Comparison of ENCODE assay signal across 9 mouse cellular contexts in the genomic region with DNA sequence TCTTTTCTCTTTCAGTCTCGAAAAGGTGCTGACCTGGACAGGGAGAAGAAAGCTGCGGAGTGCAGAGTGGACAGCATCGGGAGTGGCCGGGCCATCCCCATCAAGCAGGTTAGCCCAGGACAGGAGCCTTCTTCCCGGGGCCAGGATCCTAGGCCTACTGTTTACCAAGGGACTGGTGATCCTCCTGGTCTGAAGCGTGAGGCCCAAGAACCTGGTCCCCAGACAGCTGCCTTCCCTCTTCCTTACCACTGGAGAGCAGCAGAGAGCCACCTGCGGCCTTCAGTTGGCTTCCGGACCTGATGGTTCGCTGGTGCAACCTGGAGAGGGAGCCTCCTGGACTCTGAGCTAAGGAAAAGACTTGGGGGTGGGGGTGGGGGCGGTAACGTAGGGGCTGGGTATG. TPM values are rescaled to one million over a fixed set of nuclear protein-coding genes. Genes with fewer than 3 reads are reported as not detected.
DNase-seq lines count a peak whose midpoint lies in the region; ATAC-seq and TF ChIP-seq lines count a peak whose summit lies in the region.
"Had no signal": no experiment of that assay in that cellular context is flagged by ENCODE, and none has a peak within 500 bp of the region (broad histone marks: within the 10 kb centered on the region; RNA-seq: fewer than 3 reads in every experiment).

No protein-coding gene starts in this region.

- no peak overlapping the region for H3K4me2 ChIP-seq in heart, postnatal 0 days (ENCODE audit: low read depth, low read length)
- H3K4me2 ChIP-seq in lung, embryonic 15.5 days = no peak overlapping the region

- H3K4me1 ChIP-seq in ES-E14 (ENCODE audit: control insufficient read depth in 2 of 2, insufficient read depth in 2 of 2, low read length in 2 of 2, poor library complexity in 1 of 2) = peaks cover 13 to 39% of the 10 kb centered on the region in 2 experiments; a peak in 3 of 4 replicates
- peaks cover 63% of the 10 kb centered on the region for H3K4me1 ChIP-seq in embryonic facial prominence, embryonic 10.5 days
- H3K4me1 ChIP-seq in heart, postnatal 0 days (ENCODE audit: control insufficient read depth, insufficient read depth) = no peaks in the 10 kb centered on the region
- H3K4me1 ChIP-seq in lung, embryonic 15.5 days = peaks cover 17% of the 10 kb centered on the region

- peak; percentile 90 for TF ChIP-seq CTCF in heart, postnatal 0 days (IDR thresholded peaks at IDR 0.05; ENCODE audit: low read depth)

- WGBS in embryonic facial prominence, embryonic 10.5 days = 24% methylated on average over 11 of the region's 11 CpGs
- WGBS in heart, postnatal 0 days = 41% methylated on average over 11 of the region's 11 CpGs
- WGBS in lung, embryonic 15.5 days = 26% methylated on average over 11 of the region's 11 CpGs

- in situ Hi-C loops in ES-E14 (cut with MboI; ENCODE audit: low sequenced_read_pairs in 2 of 2, unreplicated experiment in 2 of 2) = no loop called here

- H3K9ac ChIP-seq in ES-E14 (ENCODE audit: insufficient read depth, low read depth, low read length, poor library complexity, severe bottlenecking) = peak overlapping the region; percentile 27; the same call in 1 of the 2 replicates
- H3K9ac ChIP-seq in heart, postnatal 0 days (replicated peaks; ENCODE audit: low read depth, low read length) = no peak overlapping the region
- no peak overlapping the region for H3K9ac ChIP-seq in lung, embryonic 15.5 days

- DNase-seq in ES-E14 (ENCODE audit: low read depth, low spot score) = peak; percentile 81
- DNase-seq in adrenal gland, postnatal 14 days = peak; percentile 81
- DNase-seq in embryonic facial prominence, embryonic 10.5 days (ENCODE audit: low spot score) = peak; percentile 83
- peak; percentile 74 for DNase-seq in heart, postnatal 0 days (ENCODE audit: low spot score)
- peak; percentile 82 for DNase-seq in kidney, postnatal 10 days
- DNase-seq in ovary, postnatal 14 days (ENCODE audit: low spot score) = peak; percentile 62
- peak; percentile 61 to 71 for DNase-seq in urinary bladder, postnatal 4 days (ENCODE audit: low spot score in 2 of 2)

- peak; percentile 58 for ATAC-seq in heart, postnatal 0 days (ENCODE audit: insufficient read depth, low read depth)
- no peak for ATAC-seq in lung, embryonic 15.5 days (ENCODE audit: borderline replicate concordance, extremely low read depth, low FRiP score, low TSS enrichment)

- peak overlapping the region; percentile 41 to 48; a peak in 3 of 4 replicates for H3K4me3 ChIP-seq in ES-E14 (ENCODE audit: insufficient read depth in 1 of 2, low read depth in 1 of 2, low read length in 2 of 2, poor library complexity in 1 of 2, severe bottlenecking in 1 of 2)
- H3K4me3 ChIP-seq in embryonic facial prominence, embryonic 10.5 days = no peak overlapping the region
- no peak overlapping the region for H3K4me3 ChIP-seq in heart, postnatal 0 days (ENCODE audit: low read depth, low read length)
- H3K4me3 ChIP-seq in lung, embryonic 15.5 days = no peak overlapping the region

- H3K9me3 ChIP-seq in ES-E14 (ENCODE audit: control insufficient read depth, insufficient read depth, low read depth, low read length) = no peaks in the 10 kb centered on the region
- H3K9me3 ChIP-seq in embryonic facial prominence, embryonic 10.5 days = no peaks in the 10 kb centered on the region
- no peaks in the 10 kb centered on the region for H3K9me3 ChIP-seq in heart, postnatal 0 days (replicated peaks; ENCODE audit: control insufficient read depth, low read length)
- no peaks in the 10 kb centered on the region for H3K9me3 ChIP-seq in lung, embryonic 15.5 days

- H3K36me3 ChIP-seq in ES-E14 (ENCODE audit: control insufficient read depth, insufficient read depth, low read length, poor library complexity, severe bottlenecking) = peaks cover 47% of the 10 kb centered on the region; the same call in 1 of the 2 replicates
- peaks cover 94% of the 10 kb centered on the region for H3K36me3 ChIP-seq in embryonic facial prominence, embryonic 10.5 days (replicated peaks)
- peaks cover 76% of the 10 kb centered on the region for H3K36me3 ChIP-seq in heart, postnatal 0 days (replicated peaks; ENCODE audit: control insufficient read depth, insufficient read depth, low read length)
- peaks cover 81% of the 10 kb centered on the region for H3K36me3 ChIP-seq in lung, embryonic 15.5 days

- peaks cover 30% of the 10 kb centered on the region for H3K27me3 ChIP-seq in embryonic facial prominence, embryonic 10.5 days (replicated peaks; ENCODE audit: low read depth, poor library complexity, severe bottlenecking)
- H3K27me3 ChIP-seq in heart, postnatal 0 days (ENCODE audit: control insufficient read depth, insufficient read depth, low read length) = no peaks in the 10 kb centered on the region
- H3K27me3 ChIP-seq in lung, embryonic 15.5 days = no peaks in the 10 kb centered on the region

- no peak for TF ChIP-seq EP300 in heart, postnatal 0 days (IDR thresholded peaks at IDR 0.05; ENCODE audit: low read depth)

- H3K27ac ChIP-seq in ES-E14 (ENCODE audit: insufficient read depth, low read depth, low read length, poor library complexity, severe bottlenecking) = 0 out of 2 replicates have a peak overlapping the region, but pooled peaks have one; percentile 3
- H3K27ac ChIP-seq in embryonic facial prominence, embryonic 10.5 days (replicated peaks) = peak overlapping the region; percentile 68; the same call in 1 of the 2 replicates
- no peak overlapping the region for H3K27ac ChIP-seq in heart, postnatal 0 days (ENCODE audit: low read depth)
- peak overlapping the region; percentile 43; the same call in 1 of the 2 replicates for H3K27ac ChIP-seq in lung, embryonic 15.5 days

TF ChIP-seq in ES-E14, 5 proteins besides CTCF, POLR2A, EP300 and RAD21:
- TF ChIP-seq ZC3H11A (IDR thresholded peaks at IDR 0.05; ENCODE audit: borderline replicate concordance, low read depth, low read length) (peak; percentile 38; the same call in 1 of the 2 replicates), HCFC1 (IDR thresholded peaks at IDR 0.05; ENCODE audit: borderline replicate concordance, insufficient read depth, low read length) (peak; percentile 30; the same call in 1 of the 2 replicates), MAFK (IDR thresholded peaks at IDR 0.05; ENCODE audit: insufficient read depth, low read depth, low read length) (no peak)

RNA-seq across cellular contexts. Expression of gene Agap3, which starts 31.3 kb away (rescaled TPM):
- 50.1 and 51.2 TPM in 2 replicates for total RNA-seq in ES-E14 (2012; rRNA removed)
- total RNA-seq in adrenal gland, postnatal 14 days (2021) = 64.0 and 72.0 TPM in 2 replicates
- polyA plus RNA-seq in embryonic facial prominence, embryonic 10.5 days (2016; fragmentation: Nextera tagmentation; extraction: Ambion mirVana) = 30.8 and 36.6 TPM in 2 replicates
- 39.3 and 40.6 TPM in 2 replicates for total RNA-seq in heart, postnatal 0 days (2014; rRNA removed; ENCODE audit: low replicate concordance)
- 15.6 and 18.3 TPM in 2 replicates for polyA plus RNA-seq in heart, postnatal 0 days (2015; fragmentation: Nextera tagmentation; extraction: Ambion mirVana)
- 41.3 and 42.8 TPM in 2 replicates for polyA plus RNA-seq in lung, embryonic 15.5 days (2015; fragmentation: Nextera tagmentation; extraction: Ambion mirVana)

RNA-seq across cellular contexts. Expression of gene Tmub1, which starts 35.7 kb away (rescaled TPM):
- 7.8 and 11.5 TPM in 2 replicates for total RNA-seq in ES-E14 (2012; rRNA removed)
- total RNA-seq in adrenal gland, postnatal 14 days (2021) = 8.6 and 10.6 TPM in 2 replicates
- polyA plus RNA-seq in embryonic facial prominence, embryonic 10.5 days (2016; fragmentation: Nextera tagmentation; extraction: Ambion mirVana) = 24.7 and 25.0 TPM in 2 replicates
- total RNA-seq in heart, postnatal 0 days (2014; rRNA removed; ENCODE audit: low replicate concordance) = 30.8 and 36.7 TPM in 2 replicates
- 16.5 and 17.3 TPM in 2 replicates for polyA plus RNA-seq in heart, postnatal 0 days (2015; fragmentation: Nextera tagmentation; extraction: Ambion mirVana)
- polyA plus RNA-seq in lung, embryonic 15.5 days (2015; fragmentation: Nextera tagmentation; extraction: Ambion mirVana) = 15.9 and 18.7 TPM in 2 replicates

RNA-seq across cellular contexts. Expression of gene Fastk, which starts 38.2 kb away (rescaled TPM):
- total RNA-seq in ES-E14 (2012; rRNA removed) = 70.4 and 111 TPM in 2 replicates
- 113 and 122 TPM in 2 replicates for total RNA-seq in adrenal gland, postnatal 14 days (2021)
- 100 and 109 TPM in 2 replicates for polyA plus RNA-seq in embryonic facial prominence, embryonic 10.5 days (2016; fragmentation: Nextera tagmentation; extraction: Ambion mirVana)
- total RNA-seq in heart, postnatal 0 days (2014; rRNA removed; ENCODE audit: low replicate concordance) = 368 and 470 TPM in 2 replicates
- 219 and 223 TPM in 2 replicates for polyA plus RNA-seq in heart, postnatal 0 days (2015; fragmentation: Nextera tagmentation; extraction: Ambion mirVana)
- polyA plus RNA-seq in lung, embryonic 15.5 days (2015; fragmentation: Nextera tagmentation; extraction: Ambion mirVana) = 91.2 and 96.3 TPM in 2 replicates

RNA-seq across cellular contexts. Expression of gene Gbx1, which starts 43.7 kb away (rescaled TPM):
- 0.40 and 0.69 TPM in 2 replicates for total RNA-seq in ES-E14 (2012; rRNA removed)
- not detected in 2 replicates for total RNA-seq in adrenal gland, postnatal 14 days (2021)
- polyA plus RNA-seq in embryonic facial prominence, embryonic 10.5 days (2016; fragmentation: Nextera tagmentation; extraction: Ambion mirVana) = 0.34 and 0.99 TPM in 2 replicates
- not detected in 2 replicates for total RNA-seq in heart, postnatal 0 days (2014; rRNA removed; ENCODE audit: low replicate concordance)
- polyA plus RNA-seq in heart, postnatal 0 days (2015; fragmentation: Nextera tagmentation; extraction: Ambion mirVana) = not detected in 2 replicates
- polyA plus RNA-seq in lung, embryonic 15.5 days (2015; fragmentation: Nextera tagmentation; extraction: Ambion mirVana) = not detected in 2 replicates
- total RNA-seq: gastrocnemius, postnatal 36 days had no signal

RNA-seq across cellular contexts. Expression of gene Asb10, which starts 57.5 kb away (rescaled TPM):
- 0.18 and 0.53 TPM in 2 replicates for total RNA-seq in ES-E14 (2012; rRNA removed)
- total RNA-seq in adrenal gland, postnatal 14 days (2021) = 0.15 and 0.19 TPM in 2 replicates
- 0.29 TPM in 1 of 2 replicates, not detected in the other for polyA plus RNA-seq in embryonic facial prominence, embryonic 10.5 days (2016; fragmentation: Nextera tagmentation; extraction: Ambion mirVana)
- total RNA-seq in heart, postnatal 0 days (2014; rRNA removed; ENCODE audit: low replicate concordance) = 34.4 and 44.0 TPM in 2 replicates
- 20.8 and 24.3 TPM in 2 replicates for polyA plus RNA-seq in heart, postnatal 0 days (2015; fragmentation: Nextera tagmentation; extraction: Ambion mirVana)
- 0.36 and 0.59 TPM in 2 replicates for polyA plus RNA-seq in lung, embryonic 15.5 days (2015; fragmentation: Nextera tagmentation; extraction: Ambion mirVana)

Comparison
In these comparisons a context has a peak if more than half of its experiments do, and no peak if none do; other contexts are left out.
1. H3K4me3 ChIP-seq: peak in ES-E14 (2 of 2); none in embryonic facial prominence, embryonic 10.5 days (single experiment), heart, postnatal 0 days (single experiment) and lung, embryonic 15.5 days (single experiment).
2. Peak in every context shown above with its lines, with median percentiles within 50 percentile points of each other: DNase-seq.